Mouse (Mus musculus): ENCODE results near the gene Tgfbr2.

- TF ChIP-seq CTCF (conservative IDR thresholded peaks at IDR 0.05; ENCODE audit: low read length): no peak
- TF ChIP-seq NANOG (IDR thresholded peaks at IDR 0.05; ENCODE audit: borderline replicate concordance, low read length): no peak
- no peak for TF ChIP-seq POU5F1 (IDR thresholded peaks at IDR 0.05; ENCODE audit: borderline replicate concordance, low read length)
These were observed 37.5 kb downstream of the Tgfbr2 start for GRCm38 (mm10) chr9:116137645-116138044.
